Mouse (Mus musculus) liver, postnatal 0 days (tissue): ENCODE results near the gene Nin. TPM values are rescaled to one million over a fixed set of nuclear protein-coding genes. Genes with fewer than 3 reads are reported as not detected.

Experiments
- ATAC-seq: fragments of 200-750 bp; cut with Nextera tagmentation; 2 replicates; pipeline ENCODE4 v1.8.0; 2017; ENCODE audit warnings: mild to moderate bottlenecking, moderate library complexity
- DNase-seq: peaks from one replicate; pipeline ENCODE4 v3.0.0-alpha.2; 2016
- H3K27ac ChIP-seq: fragments of 300-500 bp; sonication (generic); 2 replicates; pipeline ENCODE4 v1.5.1; 2014; ENCODE audit warnings: antibody characterized with exemption, moderate library complexity, mild to moderate bottlenecking, low read depth
- H3K27me3 ChIP-seq: fragments of 300-500 bp; sonication (generic); 2 replicates; pipeline ENCODE4 v1.6.1; 2014; ENCODE audit warnings: low read length, control low read depth, mixed read lengths; ENCODE audit not compliant: insufficient read depth
- H3K36me3 ChIP-seq: fragments of 300-500 bp; sonication (generic); replicated peaks from 2 replicates; pipeline ENCODE4 v1.6.1; 2014; ENCODE audit warnings: mild to moderate bottlenecking, control low read depth, low read length, moderate library complexity, mixed read lengths; ENCODE audit not compliant: insufficient read depth
- H3K4me1 ChIP-seq: fragments of 300-500 bp; sonication (generic); 2 replicates; pipeline ENCODE4 v1.6.1; 2014; ENCODE audit warnings: antibody characterized with exemption, mild to moderate bottlenecking, control low read depth; ENCODE audit not compliant: insufficient read depth
- H3K4me2 ChIP-seq: fragments of 300-500 bp; sonication (generic); 2 replicates; pipeline ENCODE4 v1.6.1; 2014; ENCODE audit warnings: low read depth, mild to moderate bottlenecking, low read length, moderate library complexity, mixed read lengths
- H3K4me3 ChIP-seq: fragments of 300-500 bp; sonication (generic); 2 replicates; pipeline ENCODE4 v1.5.1; 2014; ENCODE audit warnings: low read depth, low read length
- H3K9ac ChIP-seq: fragments of 300-500 bp; sonication (generic); replicated peaks from 2 replicates; pipeline ENCODE4 v1.6.1; 2014; ENCODE audit warnings: mild to moderate bottlenecking, moderate library complexity
- H3K9me3 ChIP-seq: fragments of 300-500 bp; sonication (generic); 2 replicates; pipeline ENCODE4 v1.6.1; 2016; ENCODE audit warnings: mild to moderate bottlenecking, control low read depth, low read length, mixed read lengths
- CTCF ChIP-seq: sonication (generic); IDR thresholded peaks from 2 replicates; pipeline ENCODE4 v1.5.1; 2016; ENCODE audit warnings: antibody characterized with exemption, low read depth
- EP300 ChIP-seq: IDR thresholded peaks from 2 replicates; pipeline ENCODE4 v1.6.1; 2016; ENCODE audit warnings: antibody characterized with exemption, low read depth, mild to moderate bottlenecking
- WGBS: fragments of 180-500 bp; shearing (Covaris S2); extraction: QIAGEN DNeasy Blood & Tissue Kit; methylation state at CpG from one replicate; pipeline ENCODE4 v1.1.7; 2014; ENCODE audit not compliant: insufficient replicate concordance; 5-methylcytosine and 5-hydroxymethylcytosine counted together
- polyA plus RNA-seq: library from polyadenylated mRNA; unstranded; fragments of >200 nt; fragmentation: Nextera tagmentation; extraction: Ambion mirVana; gene quantifications from 2 replicates; pipeline ENCODE4 v1.2.1, GENCODE M21; 2015

Nin gene
- polyA plus RNA-seq, 1 experiment from 2014 or later = 2.9 TPM

DNA sequence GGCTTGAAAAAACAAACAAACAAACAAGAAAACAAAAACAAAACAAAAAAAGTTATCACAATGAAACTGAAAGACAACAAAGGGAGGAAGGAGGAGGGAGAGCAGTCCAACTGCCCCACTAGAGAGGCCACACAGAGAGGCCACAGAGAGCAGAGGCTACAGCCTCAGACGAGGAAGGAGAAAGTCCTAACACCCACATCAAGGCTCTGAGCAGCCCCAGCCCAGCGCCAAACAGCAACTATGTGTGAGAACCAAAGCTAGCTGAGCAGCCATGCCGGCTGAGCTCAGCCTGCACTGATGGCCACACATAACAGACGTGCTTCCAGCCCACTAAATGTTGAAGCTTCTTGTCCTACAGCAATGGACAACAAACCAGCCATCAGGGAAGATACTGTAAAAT lies 26.4 kb upstream of the Nin start:
- no peak for DNase-seq
- Histone ChIP-seq H3K4me1 (no peaks in the 10 kb centered on the region), H3K36me3 (no peaks in the 10 kb centered on the region), H3K4me3 (no peak overlapping the region), H3K9ac (no peak overlapping the region), H3K9me3 (no peaks in the 10 kb centered on the region), H3K27ac (no peak overlapping the region), H3K27me3 (no peaks in the 10 kb centered on the region), H3K4me2 (no peak overlapping the region)
- 63% methylated on average over 4 of the region's 4 CpGs for WGBS
- TF ChIP-seq EP300 = no peak
- TF ChIP-seq CTCF = no peak
- no peak for ATAC-seq

DNA sequence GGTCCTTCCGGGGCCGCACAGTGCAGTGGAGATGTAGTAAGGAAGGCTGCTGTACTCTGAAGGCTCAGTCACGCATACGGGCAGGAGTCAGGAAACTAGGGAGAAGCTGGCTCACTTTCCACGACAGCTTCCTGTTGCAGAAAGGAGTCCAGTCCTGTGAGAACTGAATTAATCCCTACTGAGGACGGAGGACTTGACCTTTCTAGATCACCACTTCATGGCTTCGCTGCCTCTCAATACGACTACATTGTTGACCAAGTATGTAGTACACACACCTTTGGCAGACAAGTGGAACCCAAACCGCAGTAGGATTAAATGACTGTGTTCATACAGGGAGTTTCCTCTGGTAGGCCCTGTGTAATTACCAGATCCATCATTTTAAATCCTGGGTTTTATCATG lies 24.1 kb upstream of the Nin start:
- Histone ChIP-seq H3K27ac (no peak overlapping the region), H3K27me3 (no peaks in the 10 kb centered on the region), H3K4me3 (no peak overlapping the region), H3K4me2 (no peak overlapping the region), H3K9ac (no peak overlapping the region), H3K36me3 (no peaks in the 10 kb centered on the region), H3K9me3 (no peaks in the 10 kb centered on the region), H3K4me1 (no peaks in the 10 kb centered on the region)
- WGBS = 77% methylated on average over 9 of the region's 9 CpGs
- TF ChIP-seq CTCF = no peak
- no peak for TF ChIP-seq EP300
- no peak for DNase-seq
- no peak for ATAC-seq

DNA sequence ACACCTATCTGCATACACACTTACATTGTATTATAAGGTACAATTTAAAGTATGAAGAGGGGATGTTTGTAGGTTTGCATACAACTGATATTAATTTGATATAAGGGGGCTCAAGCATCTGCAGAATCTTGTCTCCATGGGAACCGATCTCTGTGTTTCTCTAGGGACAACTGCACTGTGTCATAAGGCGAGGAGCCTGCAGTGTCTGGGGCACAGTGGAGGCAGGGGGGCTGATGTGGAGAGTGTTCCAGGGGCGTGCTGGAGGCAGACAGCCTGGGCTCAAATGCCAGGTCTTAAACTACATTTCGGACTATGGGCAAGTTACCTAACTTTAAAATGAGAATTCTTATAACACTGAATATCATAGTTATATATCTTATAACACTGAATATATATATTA lies 23.6 kb upstream of the Nin start:
- TF ChIP-seq EP300 (no peak), CTCF (no peak)
- H3K4me3 ChIP-seq = no peak overlapping the region
- H3K27me3 ChIP-seq = no peaks in the 10 kb centered on the region
- no peaks in the 10 kb centered on the region for H3K9me3 ChIP-seq
- H3K27ac ChIP-seq = no peak overlapping the region
- no peak overlapping the region for H3K9ac ChIP-seq
- ATAC-seq = no peak
- H3K36me3 ChIP-seq = no peaks in the 10 kb centered on the region
- no peak for DNase-seq
- H3K4me1 ChIP-seq = no peaks in the 10 kb centered on the region
- 64% methylated on average over 4 of the region's 4 CpGs for WGBS
- no peak overlapping the region for H3K4me2 ChIP-seq

DNA sequence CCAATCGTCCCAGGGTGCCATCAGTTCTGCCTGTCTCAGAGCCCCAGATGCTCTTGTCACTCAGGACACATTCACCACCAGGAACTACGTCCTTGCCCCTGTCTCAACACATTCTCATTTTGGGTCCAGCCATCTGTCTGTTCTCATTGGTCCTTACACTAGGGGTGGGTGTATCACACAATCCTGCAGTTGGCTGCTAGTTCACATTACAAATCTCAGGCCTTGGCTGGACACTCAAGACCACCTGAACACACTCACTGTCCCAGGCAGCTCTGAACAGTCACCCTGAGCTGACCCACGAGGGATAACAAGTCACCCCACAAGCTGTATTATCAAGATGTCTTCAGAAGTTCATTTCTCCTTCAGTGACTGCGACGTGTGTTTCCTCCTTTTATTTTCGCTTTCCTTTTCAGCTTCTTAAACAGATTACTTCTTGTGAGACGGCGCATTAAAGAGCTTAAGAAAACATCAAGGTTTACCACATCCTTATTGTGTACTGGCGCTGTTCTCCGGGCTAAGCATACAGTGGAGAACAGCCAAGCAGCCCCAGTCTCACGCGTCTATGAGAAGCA lies 22.8 kb upstream of the Nin start:
- no peak for DNase-seq
- H3K4me1 ChIP-seq = no peaks in the 10 kb centered on the region
- H3K9ac ChIP-seq = no peak overlapping the region; the same call in 1 of the 2 replicates
- H3K9me3 ChIP-seq = no peaks in the 10 kb centered on the region
- H3K4me3 ChIP-seq = peak overlapping the region; percentile 25
- no peak for ATAC-seq
- H3K4me2 ChIP-seq = peak overlapping the region; percentile 54; the same call in 1 of the 2 replicates
- peak overlapping the region; percentile 44; the same call in 1 of the 2 replicates for H3K27ac ChIP-seq
- WGBS = 26% methylated on average over 12 of the region's 12 CpGs
- no peaks in the 10 kb centered on the region for H3K27me3 ChIP-seq
- no peaks in the 10 kb centered on the region for H3K36me3 ChIP-seq
- no peak for TF ChIP-seq EP300
- TF ChIP-seq CTCF = no peak

DNA sequence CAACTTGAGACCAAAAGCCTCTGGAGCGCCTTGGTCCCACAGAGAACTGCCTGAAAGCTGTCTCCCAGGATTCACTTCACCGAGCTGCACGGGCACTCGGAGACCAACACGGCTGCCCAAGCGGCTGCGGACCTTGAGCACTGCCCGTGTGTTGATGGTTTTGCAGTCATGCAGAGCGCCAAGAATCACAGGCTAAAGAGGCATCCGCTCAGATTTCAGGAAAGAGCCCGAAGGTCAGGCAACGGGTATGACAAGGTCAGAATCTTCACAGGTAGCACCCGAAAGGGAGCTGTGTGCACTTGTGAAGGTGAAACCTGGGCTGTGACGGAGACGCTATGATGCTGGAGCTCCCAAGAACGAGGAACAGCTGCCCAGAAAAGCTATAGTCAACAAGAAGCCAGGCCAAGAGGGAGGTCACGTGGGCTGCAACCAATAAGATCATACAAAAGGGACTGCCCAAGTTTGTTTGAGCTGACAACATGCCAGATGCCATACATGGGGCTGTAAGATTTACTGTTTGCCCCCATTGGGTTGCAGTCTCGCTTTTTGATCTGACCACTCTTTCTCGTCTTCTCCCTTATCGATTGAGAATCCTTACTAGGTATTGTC lies 21.2 kb upstream of the Nin start:
- Histone ChIP-seq H3K4me2 (no peak overlapping the region), H3K9me3 (no peaks in the 10 kb centered on the region), H3K4me1 (no peaks in the 10 kb centered on the region), H3K27ac (no peak overlapping the region), H3K36me3 (no peaks in the 10 kb centered on the region), H3K4me3 (no peak overlapping the region), H3K27me3 (no peaks in the 10 kb centered on the region), H3K9ac (no peak overlapping the region)
- ATAC-seq (no peak), DNase-seq (no peak)
- 82% methylated on average over 20 of the region's 20 CpGs for WGBS
- no peak for TF ChIP-seq EP300
- no peak for TF ChIP-seq CTCF

DNA sequence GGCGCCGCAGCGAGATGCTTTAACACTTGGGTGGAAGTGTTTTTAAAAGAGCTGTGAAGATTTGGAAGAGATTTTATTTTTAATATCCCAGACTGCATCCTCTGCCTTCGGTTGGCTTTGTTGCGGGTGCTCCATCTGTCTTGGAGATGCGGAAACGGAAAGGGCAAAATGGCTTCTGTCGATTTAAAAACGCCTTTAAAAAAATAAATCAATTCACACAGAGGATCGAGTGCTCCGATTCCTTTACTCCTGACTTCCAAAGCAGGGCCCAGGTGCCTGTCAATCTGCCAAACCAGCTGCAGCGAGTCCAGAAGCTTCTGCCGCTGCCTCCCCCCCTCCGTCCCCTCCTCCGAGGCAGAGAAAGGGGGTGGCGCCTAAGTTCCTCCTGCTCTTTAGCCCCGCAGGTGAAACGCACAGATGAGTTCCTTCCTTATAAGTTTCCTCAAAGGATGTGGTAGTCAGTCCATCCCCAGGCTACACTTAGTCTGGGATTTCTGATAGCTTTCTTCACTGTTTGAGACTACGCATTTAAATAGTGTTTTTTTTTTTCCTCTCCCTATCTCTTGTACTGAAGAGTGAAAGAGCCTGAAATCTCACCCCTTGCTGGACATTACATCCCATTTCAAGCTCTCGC lies 17.6 kb upstream of the Nin start:
- no peak for ATAC-seq
- Histone ChIP-seq H3K4me2 (no peak overlapping the region), H3K4me3 (no peak overlapping the region), H3K4me1 (no peaks in the 10 kb centered on the region), H3K9ac (no peak overlapping the region), H3K36me3 (no peaks in the 10 kb centered on the region), H3K27ac (no peak overlapping the region), H3K9me3 (no peaks in the 10 kb centered on the region), H3K27me3 (no peaks in the 10 kb centered on the region)
- DNase-seq = no peak
- no peak for TF ChIP-seq EP300
- TF ChIP-seq CTCF = no peak
- 51% methylated on average over 20 of the region's 20 CpGs for WGBS
